Mouse (Mus musculus): ENCODE results near the gene Eloa.

GRCm38 (mm10) chr4:136057916-136058315 is 36.4 kb upstream of the Eloa start:
- TF ChIP-seq GATA1 (IDR thresholded peaks at IDR 0.05; ENCODE audit: borderline replicate concordance, low read length) (no peak), FLI1 (IDR thresholded peaks at IDR 0.05; ENCODE audit: low read length) (no peak)

Measured in megakaryocyte, embryonic 14.5 days (primary cell).